Mouse (Mus musculus) thymus, postnatal 36 days (tissue): ENCODE measurements around the gene Zfp446.

Source experiments
- DNase-seq, 2 experiments: peaks; one replicate each; pipeline ENCODE4 v3.0.0; 2022; ENCODE audit warnings: mixed read lengths in 2 of 2

The Zfp446 gene

GRCm38 (mm10) chr7:12987409-12988189 is 10.0 kb downstream of the Zfp446 start:
- DNase-seq, result no peak

GRCm38 (mm10) chr7:12992222-12992621 is 14.6 kb downstream of the Zfp446 start:
- DNase-seq, result peak in 1 of 2 experiments; percentile 45

GRCm38 (mm10) chr7:12993148-12993547 is 15.5 kb downstream of the Zfp446 start:
- no peak for DNase-seq

- DNase-seq, result no peak
Measured at GRCm38 (mm10) chr7:12995862-12996261, 18.2 kb downstream of the Zfp446 start.

- no peak for DNase-seq
Measured at GRCm38 (mm10) chr7:12997230-12997629, 19.6 kb downstream of the Zfp446 start.

GRCm38 (mm10) chr7:12998053-12998452 is 20.4 kb downstream of the Zfp446 start, which contains the start of gene Slc27a5:
Gene Slc27a5, minus strand, starts transcription at chr7:12998192.
- no peak for DNase-seq

- DNase-seq, result no peak
Measured at GRCm38 (mm10) chr7:12998851-12999250, 21.2 kb downstream of the Zfp446 start, which contains the start of gene Trim28. Gene Trim28, plus strand, starts transcription at chr7:12999114.

GRCm38 (mm10) chr7:13001584-13001983 is 23.9 kb downstream of the Zfp446 start:
- no peak for DNase-seq

- no peak for DNase-seq
Measured at GRCm38 (mm10) chr7:13003380-13003779, 25.7 kb downstream of the Zfp446 start.

GRCm38 (mm10) chr7:13006011-13006410 is 28.4 kb downstream of the Zfp446 start:
- DNase-seq, result no peak

GRCm38 (mm10) chr7:13006531-13006930 is 28.9 kb downstream of the Zfp446 start:
- DNase-seq, result no peak

GRCm38 (mm10) chr7:13007341-13008092 is 29.9 kb downstream of the Zfp446 start:
- DNase-seq, result peak in 1 of 2 experiments; percentile 24

- peak; percentile 91 for DNase-seq
Measured at GRCm38 (mm10) chr7:13009143-13010004, 31.7 kb downstream of the Zfp446 start.

- DNase-seq, result no peak
Measured at GRCm38 (mm10) chr7:13010005-13010908, 32.6 kb downstream of the Zfp446 start, which contains the start of gene Zbtb45. Gene Zbtb45, minus strand, starts transcription at chr7:13010034.

- no peak for DNase-seq
Measured at GRCm38 (mm10) chr7:13013671-13014070, 36.0 kb downstream of the Zfp446 start.

GRCm38 (mm10) chr7:13014275-13014839 is 36.7 kb downstream of the Zfp446 start:
- no peak for DNase-seq

GRCm38 (mm10) chr7:13015217-13015616 is 37.6 kb downstream of the Zfp446 start:
- DNase-seq, result no peak

GRCm38 (mm10) chr7:13022773-13023535 is 45.3 kb downstream of the Zfp446 start:
- peak; percentile 77 to 86 for DNase-seq

GRCm38 (mm10) chr7:13023928-13024731 is 46.5 kb downstream of the Zfp446 start:
- peak; percentile 94 to 96 for DNase-seq

GRCm38 (mm10) chr7:13024805-13025204 is 47.2 kb downstream of the Zfp446 start:
- DNase-seq, result peak; percentile 79 to 85
